Mouse (Mus musculus): Measurements from ENCODE around the gene Zfp275. TPM values are rescaled to one million over a fixed set of nuclear protein-coding genes. Genes with fewer than 3 reads are reported as not detected.
A peak's percentile ranks its signal among the peaks of the same experiment; 100 is the strongest.
"Not testable (repeated sequence)": the region's sequence is repeated elsewhere in the genome, so short reads cannot be mapped to it uniquely, and the experiment has no call there.

Gene Zfp275
- polyA plus RNA-seq, 1 experiment from 2014 or later: 2.2 TPM

DNA sequence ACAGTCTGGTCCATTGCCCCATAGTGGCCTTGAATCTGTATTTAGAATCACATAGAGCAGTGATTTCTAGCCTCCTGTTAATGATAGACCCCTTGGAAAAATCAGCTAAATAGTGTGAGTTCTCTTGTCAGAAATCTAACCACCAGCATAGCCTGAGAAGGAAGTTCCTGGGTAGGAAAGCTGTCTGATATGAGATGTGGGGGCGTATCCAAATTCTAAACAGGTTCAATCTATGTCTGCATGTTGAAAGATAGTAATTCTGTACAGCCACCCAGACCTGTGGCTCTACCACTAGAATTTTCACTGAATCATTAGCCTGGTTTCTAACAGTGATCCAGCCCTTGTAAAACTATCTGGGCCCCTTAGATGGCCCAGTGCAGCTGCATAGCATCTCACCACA lies 1.4 kb downstream of the Zfp275 start:
- ATAC-seq (ENCODE audit: insufficient read depth): no peak
- H3K4me1 ChIP-seq (replicated peaks): peaks cover 14% of the 10 kb centered on the region
- WGBS (ENCODE audit: insufficient replicate concordance): 39% methylated on average over 1 of the region's 1 CpGs

DNA sequence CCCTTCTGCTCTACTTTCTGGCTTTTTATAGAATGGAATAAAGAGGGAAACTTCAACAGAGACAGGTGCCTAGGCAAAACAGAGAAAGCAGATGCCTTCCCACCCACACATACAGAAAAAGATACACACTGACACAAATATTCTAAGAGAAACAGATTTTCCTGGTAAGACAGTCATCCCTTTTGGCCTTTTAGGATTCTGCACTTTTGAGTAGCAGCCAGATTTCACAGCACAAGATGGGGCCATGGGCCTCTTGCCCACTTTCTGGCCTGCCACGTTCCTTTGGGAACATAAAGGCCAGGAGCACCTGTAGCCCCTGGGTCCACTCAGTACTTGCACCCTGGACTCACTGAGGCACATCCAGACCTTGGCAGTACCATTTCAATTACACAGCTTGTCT lies 1.9 kb downstream of the Zfp275 start:
- 58% methylated on average over 1 of the region's 1 CpGs for WGBS (ENCODE audit: insufficient replicate concordance)
- Histone ChIP-seq H3K9me3 (replicated peaks) (no peaks in the 10 kb centered on the region), H3K27ac (replicated peaks) (no peak overlapping the region), H3K4me1 (replicated peaks) (peaks cover 14% of the 10 kb centered on the region), H3K27me3 (no peaks in the 10 kb centered on the region), H3K4me2 (no peak overlapping the region), H3K4me3 (replicated peaks) (no peak overlapping the region), H3K36me3 (replicated peaks) (no peaks in the 10 kb centered on the region), H3K9ac (no peak overlapping the region)
- ATAC-seq (ENCODE audit: insufficient read depth): no peak

More for the DNA sequence above, 1.4 kb downstream of the Zfp275 start:
- Histone ChIP-seq H3K4me3 (replicated peaks) (no peak overlapping the region), H3K27ac (replicated peaks) (no peak overlapping the region), H3K9me3 (replicated peaks) (no peaks in the 10 kb centered on the region), H3K36me3 (replicated peaks) (no peaks in the 10 kb centered on the region), H3K27me3 (no peaks in the 10 kb centered on the region), H3K9ac (no peak overlapping the region), H3K4me2 (peak overlapping the region; percentile 68; the same call in 1 of the 2 replicates)

DNA sequence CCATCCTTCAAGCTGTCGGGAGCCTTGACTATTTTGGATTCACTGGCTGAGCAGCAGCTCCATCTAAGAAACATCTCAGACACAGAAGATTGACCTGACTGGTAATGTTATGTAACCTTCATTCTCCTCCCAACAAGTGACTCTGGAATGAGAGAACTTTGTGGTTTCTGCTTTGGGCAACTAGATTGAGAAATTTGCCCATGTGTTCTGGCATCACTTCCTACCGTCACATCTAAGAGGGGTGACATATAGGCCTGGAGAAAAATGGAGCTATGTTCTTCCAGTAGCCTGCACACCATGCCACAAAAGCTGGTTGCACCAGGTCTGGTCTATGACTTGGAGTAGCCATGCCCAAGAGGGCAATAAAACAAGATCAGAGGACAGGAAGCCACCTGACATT lies 13.7 kb downstream of the Zfp275 start:
- H3K4me3 ChIP-seq (replicated peaks): no peak overlapping the region
- peaks cover 18% of the 10 kb centered on the region for H3K36me3 ChIP-seq (replicated peaks)
- no peak overlapping the region for H3K27ac ChIP-seq (replicated peaks)
- WGBS (ENCODE audit: insufficient replicate concordance): 79% methylated on average over 2 of the region's 2 CpGs
- no peaks in the 10 kb centered on the region for H3K4me1 ChIP-seq (replicated peaks)
- no peak overlapping the region for H3K4me2 ChIP-seq
- no peaks in the 10 kb centered on the region for H3K9me3 ChIP-seq (replicated peaks)
- no peak for ATAC-seq (ENCODE audit: insufficient read depth)
- H3K27me3 ChIP-seq: no peaks in the 10 kb centered on the region
- H3K9ac ChIP-seq: no peak overlapping the region

DNA sequence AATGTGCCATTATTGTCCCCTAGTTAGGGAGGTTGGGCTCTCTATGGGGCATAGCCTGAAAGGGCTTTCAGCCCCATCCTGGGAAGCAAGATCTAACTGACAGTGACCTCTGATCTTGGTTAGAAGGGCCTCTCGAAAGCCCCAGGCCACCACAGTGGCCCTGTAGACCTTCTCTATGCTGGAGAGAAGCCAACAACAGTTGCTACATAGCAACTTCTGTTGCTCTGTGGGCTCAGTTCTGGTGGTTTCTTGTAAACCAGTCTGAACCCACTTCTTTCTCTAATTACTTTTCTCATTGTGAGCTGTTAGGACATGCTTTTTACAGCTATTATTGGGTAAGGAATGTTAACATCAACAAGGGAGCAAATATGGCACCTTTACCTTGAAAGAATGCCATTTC lies 14.3 kb downstream of the Zfp275 start:
- 42% methylated on average over 1 of the region's 1 CpGs for WGBS (ENCODE audit: insufficient replicate concordance)
- Histone ChIP-seq H3K4me2 (no peak overlapping the region), H3K4me1 (replicated peaks) (no peaks in the 10 kb centered on the region), H3K4me3 (replicated peaks) (no peak overlapping the region), H3K27ac (replicated peaks) (no peak overlapping the region), H3K9ac (no peak overlapping the region), H3K9me3 (replicated peaks) (no peaks in the 10 kb centered on the region), H3K36me3 (replicated peaks) (peaks cover 18% of the 10 kb centered on the region), H3K27me3 (no peaks in the 10 kb centered on the region)
- no peak for ATAC-seq (ENCODE audit: insufficient read depth)

DNA sequence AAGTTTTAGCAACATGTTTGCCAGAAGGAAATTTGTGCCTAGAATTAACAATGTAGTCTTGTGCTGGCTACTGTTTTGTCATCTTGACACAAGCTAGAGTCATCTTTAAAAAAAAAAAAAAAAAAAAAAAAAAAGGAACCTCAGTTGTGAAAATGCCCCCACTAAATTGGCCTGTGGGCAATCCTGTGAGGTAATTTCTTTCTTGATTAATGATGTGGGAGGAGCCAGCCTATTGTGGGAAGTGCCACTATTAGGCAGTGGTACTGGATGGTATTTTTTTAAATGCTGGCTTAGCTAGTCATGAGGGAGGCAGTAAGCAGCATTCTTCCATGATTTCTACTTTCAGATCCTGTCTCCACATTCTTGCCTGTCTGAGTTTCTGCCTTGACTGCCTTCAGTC lies 20.9 kb downstream of the Zfp275 start:
- ATAC-seq (ENCODE audit: insufficient read depth): no peak
- Histone ChIP-seq H3K27me3 (peaks cover 3% of the 10 kb centered on the region; the same call in 1 of the 2 replicates), H3K36me3 (replicated peaks) (no peaks in the 10 kb centered on the region), H3K27ac (replicated peaks) (no peak overlapping the region), H3K4me3 (replicated peaks) (no peak overlapping the region), H3K4me2 (no peak overlapping the region), H3K4me1 (replicated peaks) (no peaks in the 10 kb centered on the region), H3K9me3 (replicated peaks) (no peaks in the 10 kb centered on the region), H3K9ac (no peak overlapping the region)

DNA sequence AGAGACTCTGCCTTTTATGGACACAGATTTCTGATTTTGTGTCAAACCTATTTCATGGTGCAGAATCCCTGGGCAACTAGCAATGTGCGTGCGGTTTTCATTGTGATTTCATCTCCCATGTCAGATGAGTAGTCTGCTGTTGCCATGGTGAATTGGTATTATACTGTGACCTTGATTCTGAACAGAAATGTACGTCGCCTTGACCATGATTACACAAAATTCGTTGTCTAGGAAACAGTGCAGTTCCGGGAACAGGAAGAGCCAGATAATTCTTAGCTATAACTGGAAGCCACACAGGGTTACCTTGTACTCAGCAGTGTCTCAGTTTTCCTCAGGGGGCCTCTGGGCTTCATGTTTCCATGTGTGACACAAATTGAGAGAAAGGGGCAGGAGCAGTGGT lies 42.0 kb downstream of the Zfp275 start:
- Histone ChIP-seq H3K9ac (no peak overlapping the region), H3K9me3 (replicated peaks) (no peaks in the 10 kb centered on the region), H3K27me3 (no peaks in the 10 kb centered on the region), H3K4me1 (replicated peaks) (no peaks in the 10 kb centered on the region), H3K36me3 (replicated peaks) (no peaks in the 10 kb centered on the region), H3K27ac (replicated peaks) (no peak overlapping the region), H3K4me2 (no peak overlapping the region), H3K4me3 (replicated peaks) (no peak overlapping the region)
- ATAC-seq (ENCODE audit: insufficient read depth): no peak
- 51% methylated on average over 6 of the region's 6 CpGs for WGBS (ENCODE audit: insufficient replicate concordance)

DNA sequence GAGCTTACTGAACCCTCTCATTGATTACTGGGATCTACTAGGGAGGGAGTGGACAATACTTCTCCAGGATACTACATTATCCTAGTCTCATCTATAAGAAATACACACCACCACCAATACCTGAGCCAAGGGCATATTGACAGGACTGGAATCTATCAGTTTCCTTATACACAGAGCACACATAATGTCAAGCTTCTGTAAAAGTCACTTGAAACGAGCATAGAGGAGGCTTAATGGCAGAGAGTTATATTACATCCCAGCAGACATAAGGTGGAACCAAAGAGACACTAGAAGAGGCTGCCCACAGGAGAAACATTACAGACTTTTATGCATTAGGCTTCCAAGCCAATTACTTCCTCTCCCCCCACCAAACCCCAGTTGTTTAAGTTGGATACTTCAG lies 42.5 kb downstream of the Zfp275 start:
- no peaks in the 10 kb centered on the region for H3K4me1 ChIP-seq (replicated peaks)
- H3K36me3 ChIP-seq (replicated peaks): no peaks in the 10 kb centered on the region
- H3K27me3 ChIP-seq: no peaks in the 10 kb centered on the region
- no peaks in the 10 kb centered on the region for H3K9me3 ChIP-seq (replicated peaks)
- H3K4me3 ChIP-seq (replicated peaks): no peak overlapping the region
- 21% methylated on average over 1 of the region's 1 CpGs for WGBS (ENCODE audit: insufficient replicate concordance)
- H3K4me2 ChIP-seq: no peak overlapping the region
- H3K9ac ChIP-seq: no peak overlapping the region
- no peak for ATAC-seq (ENCODE audit: insufficient read depth)
- no peak overlapping the region for H3K27ac ChIP-seq (replicated peaks)

DNA sequence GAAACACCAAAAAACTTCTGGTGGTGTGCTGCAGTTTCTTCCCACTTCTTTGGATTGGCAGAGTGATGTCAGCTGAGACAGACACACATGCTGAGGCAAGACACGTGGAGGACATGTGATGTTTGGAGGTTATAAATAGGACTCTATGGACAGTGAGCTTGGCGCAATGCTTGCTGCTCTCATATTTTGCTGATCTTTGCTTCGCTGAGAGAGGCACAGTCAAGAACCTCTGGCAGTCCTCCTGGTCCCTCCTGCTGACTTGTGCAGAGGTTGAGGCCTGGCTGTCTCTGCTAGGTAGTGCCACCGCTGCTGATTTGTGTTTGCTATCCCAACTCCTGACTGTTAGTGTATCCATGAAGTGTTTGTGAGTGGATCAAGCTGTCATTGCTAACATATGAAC lies 49.1 kb downstream of the Zfp275 start:
- Histone ChIP-seq H3K4me2 (no peak overlapping the region), H3K4me1 (replicated peaks) (no peaks in the 10 kb centered on the region), H3K9me3 (replicated peaks) (no peaks in the 10 kb centered on the region), H3K9ac (no peak overlapping the region), H3K4me3 (replicated peaks) (no peak overlapping the region), H3K27ac (replicated peaks) (no peak overlapping the region), H3K27me3 (no peaks in the 10 kb centered on the region), H3K36me3 (replicated peaks) (no peaks in the 10 kb centered on the region)
- ATAC-seq (ENCODE audit: insufficient read depth): no peak
- 50% methylated on average over 4 of the region's 4 CpGs for WGBS (ENCODE audit: insufficient replicate concordance)

DNA sequence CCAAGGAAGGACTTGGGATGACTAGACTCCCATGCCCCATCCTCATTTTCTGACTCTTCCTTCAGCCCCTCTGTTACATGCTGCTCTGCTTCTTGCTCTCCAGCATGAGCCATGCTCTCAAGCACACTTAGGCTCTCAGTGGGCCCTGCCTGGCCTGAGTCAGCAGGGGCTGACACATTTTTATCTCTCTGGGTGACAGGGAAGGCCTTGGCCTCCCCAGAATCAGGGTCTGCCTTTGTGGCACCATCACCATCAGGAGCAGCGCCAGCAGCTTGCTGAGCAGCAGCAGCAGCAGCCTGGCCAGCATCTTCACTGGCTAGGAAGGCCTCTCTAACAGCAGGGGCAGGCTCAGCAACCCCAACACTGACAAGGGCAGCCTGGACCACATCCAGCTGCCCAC lies 54.0 kb downstream of the Zfp275 start:
- WGBS (ENCODE audit: insufficient replicate concordance): 74% methylated on average over 1 of the region's 1 CpGs
- Histone ChIP-seq H3K9me3 (replicated peaks) (no peaks in the 10 kb centered on the region), H3K27ac (replicated peaks) (no peak overlapping the region)

DNA sequence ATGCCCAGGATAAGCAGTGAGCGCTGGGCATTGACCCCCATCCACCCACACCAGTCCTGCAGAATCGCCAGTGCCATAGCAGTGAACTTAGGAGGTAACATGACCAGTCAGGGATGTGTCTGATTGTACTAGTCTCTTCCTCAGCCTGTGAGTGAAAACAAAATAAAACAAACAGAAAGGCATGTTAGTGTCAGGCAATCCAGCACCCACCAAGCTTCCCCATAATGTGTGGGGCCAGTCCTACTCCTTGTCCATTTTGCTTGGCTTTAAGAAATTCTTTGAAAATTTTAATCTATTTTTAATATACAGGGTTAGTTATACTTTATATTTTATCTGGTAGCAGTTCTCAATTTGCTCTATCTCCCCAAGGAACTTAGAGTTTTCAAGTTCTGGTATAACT lies 56.2 kb downstream of the Zfp275 start, which contains the start of gene Gm18336:
TSS of gene Gm18336 (minus strand) at position 101 of the 400 bp plus-strand sequence.
- WGBS (ENCODE audit: insufficient replicate concordance): 57% methylated on average over 2 of the region's 2 CpGs
- not testable (repeated sequence) for ATAC-seq (ENCODE audit: insufficient read depth)

More for the DNA sequence above, 54.0 kb downstream of the Zfp275 start:
- Histone ChIP-seq H3K36me3 (replicated peaks) (no peaks in the 10 kb centered on the region), H3K27me3 (no peaks in the 10 kb centered on the region), H3K9ac (no peak overlapping the region), H3K4me2 (no peak overlapping the region), H3K4me1 (replicated peaks) (no peaks in the 10 kb centered on the region), H3K4me3 (replicated peaks) (no peak overlapping the region)
- no peak for ATAC-seq (ENCODE audit: insufficient read depth)

DNA sequence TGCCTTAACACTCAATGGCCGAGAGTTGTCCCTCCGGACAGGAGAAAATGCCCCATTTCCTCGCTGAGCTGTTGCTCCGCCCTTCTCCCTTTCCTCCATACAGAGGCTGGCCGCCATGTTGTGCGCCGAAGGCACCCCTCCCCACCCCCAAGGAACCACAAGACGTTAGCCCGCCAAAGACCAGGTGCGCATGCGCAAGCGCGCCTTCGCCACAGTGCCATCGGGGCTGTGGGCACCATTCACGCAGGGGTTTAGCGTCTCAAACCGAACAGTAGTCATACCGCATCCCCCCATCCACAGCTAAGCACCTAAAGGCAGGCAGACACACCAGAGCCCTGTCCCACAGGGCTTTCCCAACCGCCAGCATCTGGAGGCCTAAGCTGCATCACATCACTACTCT lies 58.5 kb downstream of the Zfp275 start:
- Histone ChIP-seq H3K36me3 (replicated peaks) (no peaks in the 10 kb centered on the region), H3K4me2 (no peak overlapping the region), H3K9ac (no peak overlapping the region), H3K9me3 (replicated peaks) (no peaks in the 10 kb centered on the region), H3K4me1 (replicated peaks) (no peaks in the 10 kb centered on the region), H3K27me3 (no peaks in the 10 kb centered on the region), H3K4me3 (replicated peaks) (no peak overlapping the region), H3K27ac (replicated peaks) (no peak overlapping the region)
- ATAC-seq (ENCODE audit: insufficient read depth): no peak
- WGBS (ENCODE audit: insufficient replicate concordance): 85% methylated on average over 20 of the region's 20 CpGs

More for the DNA sequence above, 56.2 kb downstream of the Zfp275 start, which contains the start of gene Gm18336:
- H3K4me2 ChIP-seq; H3K27me3 ChIP-seq; H3K27ac ChIP-seq (replicated peaks); H3K9ac ChIP-seq; H3K36me3 ChIP-seq (replicated peaks); H3K4me1 ChIP-seq (replicated peaks); H3K9me3 ChIP-seq (replicated peaks); H3K4me3 ChIP-seq (replicated peaks): not testable (repeated sequence)

DNA sequence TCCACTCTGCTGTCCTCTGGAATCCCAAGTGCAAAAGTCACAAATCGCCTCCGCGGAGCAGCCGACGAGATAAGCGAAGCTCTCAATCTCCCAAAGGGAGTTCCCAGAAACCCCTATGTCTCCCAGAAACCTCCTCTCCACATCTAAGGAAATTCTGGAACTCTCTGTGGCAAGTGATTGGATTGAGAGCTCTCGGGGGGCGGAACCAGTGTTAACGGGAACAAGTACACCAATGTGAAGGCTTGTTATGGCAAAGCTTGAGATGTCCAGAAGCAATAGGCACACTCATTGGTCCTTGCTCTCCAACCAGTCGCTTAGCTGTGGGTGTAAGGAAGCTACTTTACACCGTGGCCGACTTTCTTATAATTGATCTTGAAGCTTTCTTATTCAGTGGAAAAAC lies 59.2 kb downstream of the Zfp275 start:
- no peak overlapping the region for H3K9ac ChIP-seq
- H3K27ac ChIP-seq (replicated peaks): no peak overlapping the region
- no peak overlapping the region for H3K4me3 ChIP-seq (replicated peaks)
- 79% methylated on average over 12 of the region's 12 CpGs for WGBS (ENCODE audit: insufficient replicate concordance)
- H3K4me1 ChIP-seq (replicated peaks): no peaks in the 10 kb centered on the region
- no peaks in the 10 kb centered on the region for H3K36me3 ChIP-seq (replicated peaks)
- no peaks in the 10 kb centered on the region for H3K27me3 ChIP-seq
- no peaks in the 10 kb centered on the region for H3K9me3 ChIP-seq (replicated peaks)
- no peak for ATAC-seq (ENCODE audit: insufficient read depth)
- H3K4me2 ChIP-seq: no peak overlapping the region
